Mouse (Mus musculus): ENCODE measurements around the gene Gm49383.
"Not testable (repeated sequence)": the region's sequence is repeated elsewhere in the genome, so short reads cannot be mapped to it uniquely, and the experiment has no call there.

Gene Gm49383

DNA sequence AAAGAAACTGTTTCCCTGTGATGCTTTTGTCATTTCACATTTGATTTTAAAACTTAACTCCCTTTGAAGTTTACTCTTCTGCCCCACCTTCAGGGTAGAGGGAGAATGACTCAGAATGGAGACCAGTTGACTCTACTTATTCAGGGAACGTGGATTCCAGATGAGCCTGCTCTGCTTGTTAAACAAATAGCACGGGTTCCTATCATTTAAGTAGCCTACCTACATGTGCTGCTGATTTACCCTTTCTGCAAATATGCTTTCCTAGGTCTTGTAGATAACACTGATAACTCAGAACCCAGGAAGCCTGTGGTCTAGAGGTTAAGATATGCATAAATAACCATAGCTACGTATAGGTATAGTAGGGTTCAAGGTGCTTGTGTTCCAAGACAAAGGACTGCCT lies 32.0 kb downstream of the Gm49383 start:
- DNase-seq (ENCODE audit: low spot score in 2 of 2) = no peak

DNA sequence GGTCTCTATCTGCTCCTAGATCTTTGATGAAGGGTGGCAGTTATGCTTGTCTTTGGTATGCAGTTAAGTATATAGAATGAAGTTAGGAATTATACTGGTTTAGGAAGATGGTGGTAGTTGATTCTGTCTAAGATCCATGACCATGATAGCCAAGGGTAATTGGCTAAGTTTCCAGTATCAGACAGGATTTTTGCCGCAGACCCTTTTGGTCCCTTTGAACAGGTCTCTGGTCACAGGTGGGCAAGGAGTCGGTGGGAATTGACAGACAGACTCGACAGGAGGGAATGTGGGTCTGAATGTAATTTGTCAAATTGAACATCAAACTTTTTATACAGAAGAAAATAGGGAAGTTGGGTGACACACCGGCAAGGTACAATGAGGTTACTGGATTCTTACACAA lies 33.3 kb downstream of the Gm49383 start:
- DNase-seq (ENCODE audit: low spot score in 2 of 2) = not testable (repeated sequence)

DNA sequence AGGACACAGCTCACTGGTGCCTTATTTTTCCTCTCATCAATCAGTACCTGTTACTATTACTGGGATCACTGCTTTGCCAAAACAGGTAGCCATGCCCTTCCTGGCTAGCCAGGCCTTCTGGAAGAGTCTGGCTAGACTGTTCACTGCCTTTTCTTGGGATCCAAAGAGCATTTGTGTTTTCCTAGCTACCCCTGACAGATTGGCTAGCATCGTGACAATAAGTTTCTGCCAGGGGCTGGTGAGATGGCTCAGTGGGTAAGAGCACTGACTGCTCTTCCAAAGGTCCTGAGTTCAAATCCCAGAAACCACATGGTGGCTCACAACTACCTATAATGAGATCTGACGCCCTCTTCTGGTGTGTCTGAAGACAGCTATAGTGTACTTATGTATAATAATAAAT lies 36.2 kb downstream of the Gm49383 start:
- DNase-seq (ENCODE audit: low spot score in 2 of 2) = not testable (repeated sequence)

- no peak for DNase-seq (ENCODE audit: low spot score in 2 of 2)
Measured at GRCm38 (mm10) chr12:69159578-69159940, 37.3 kb downstream of the Gm49383 start.

DNA sequence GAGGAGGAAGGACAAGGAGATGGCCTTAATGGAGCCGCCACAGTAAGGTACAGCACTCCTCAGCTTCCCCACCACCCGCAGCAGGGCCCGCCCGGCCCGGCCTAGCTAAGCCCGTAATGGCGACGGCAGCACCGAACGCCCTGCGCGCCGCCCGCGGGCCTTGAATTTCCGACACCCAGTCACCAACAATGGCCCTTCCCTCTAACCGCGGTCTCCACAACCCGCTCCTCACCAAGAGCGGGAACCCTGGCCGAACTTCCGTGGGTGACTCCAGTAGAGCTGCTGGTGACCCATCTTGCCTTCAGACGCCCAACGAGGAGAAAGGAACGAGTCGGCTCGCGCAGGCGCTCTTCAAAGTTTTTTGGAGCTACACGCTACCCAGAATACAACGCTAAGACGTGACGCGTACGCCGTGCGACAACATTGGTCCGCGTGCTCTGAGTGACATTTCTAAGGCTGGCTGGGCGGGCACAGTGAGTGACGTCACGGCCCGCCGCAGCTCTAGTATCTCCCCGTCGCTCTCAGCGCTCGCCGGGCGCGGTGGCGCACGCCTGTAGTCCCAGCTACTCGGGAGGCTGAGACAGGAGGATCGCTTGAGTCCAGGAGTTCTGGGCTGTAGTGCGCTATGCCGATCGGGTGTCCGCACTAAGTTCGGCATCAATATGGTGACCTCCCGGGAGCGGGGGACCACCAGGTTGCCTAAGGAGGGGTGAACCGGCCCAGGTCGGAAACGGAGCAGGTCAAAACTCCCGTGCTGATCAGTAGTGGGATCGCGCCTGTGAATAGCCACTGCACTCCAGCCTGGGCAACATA lies 37.9 kb downstream of the Gm49383 start, which contains the start of gene Rps29:
TSS of gene Rps29 (minus strand) at position 422 of the 813 bp plus-strand sequence.
- peak; percentile 92 to 96 for DNase-seq (ENCODE audit: low spot score in 2 of 2)

DNA sequence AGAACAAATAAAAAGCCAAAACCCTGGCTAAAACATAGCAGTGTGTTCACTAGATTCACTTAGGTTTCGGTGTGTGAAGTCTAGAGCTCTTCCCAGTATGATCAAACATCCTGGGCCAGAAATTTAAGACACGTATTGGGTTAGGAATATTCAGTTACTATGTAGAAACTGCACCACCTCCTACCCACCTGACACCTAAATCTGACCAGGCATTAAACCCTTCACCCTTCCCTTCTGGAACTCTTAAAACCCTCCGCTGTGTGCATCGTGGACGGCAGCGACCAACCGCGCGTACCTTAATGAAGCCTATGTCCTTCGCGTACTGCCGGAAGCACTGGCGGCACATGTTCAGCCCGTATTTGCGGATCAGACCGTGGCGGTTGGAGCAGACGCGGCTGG lies 38.5 kb downstream of the Gm49383 start:
- no peak for DNase-seq (ENCODE audit: low spot score in 2 of 2)

GRCm38 (mm10) chr12:69157107-69157506 lies 39.8 kb downstream of the Gm49383 start:
- no peak for DNase-seq (ENCODE audit: low spot score in 2 of 2)

- DNase-seq (ENCODE audit: low spot score in 2 of 2) = no peak
Measured at GRCm38 (mm10) chr12:69156436-69156835, 40.5 kb downstream of the Gm49383 start.

GRCm38 (mm10) chr12:69155923-69156322 lies 41.0 kb downstream of the Gm49383 start:
- no peak for DNase-seq (ENCODE audit: low spot score in 2 of 2)

DNA sequence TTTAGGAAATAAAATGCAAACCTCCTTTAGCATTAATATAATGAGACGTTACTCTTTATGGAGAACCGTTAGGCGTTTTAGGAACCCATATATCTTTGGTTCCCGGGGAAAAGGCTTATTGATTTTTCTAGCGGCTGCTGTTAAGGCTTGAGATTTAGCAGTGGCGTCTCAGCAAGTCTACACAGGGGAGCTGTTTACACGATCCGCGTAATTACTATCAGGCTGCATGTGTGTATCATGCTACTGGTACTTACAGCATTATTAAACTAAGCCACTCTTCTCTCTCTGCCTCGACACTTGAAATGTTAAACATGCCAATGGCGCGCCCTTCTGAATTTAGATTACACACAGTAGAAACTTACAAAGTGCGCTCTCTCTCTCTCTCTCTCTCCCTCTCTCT lies 46.9 kb downstream of the Gm49383 start:
- DNase-seq (ENCODE audit: low spot score in 2 of 2) = no peak

DNA sequence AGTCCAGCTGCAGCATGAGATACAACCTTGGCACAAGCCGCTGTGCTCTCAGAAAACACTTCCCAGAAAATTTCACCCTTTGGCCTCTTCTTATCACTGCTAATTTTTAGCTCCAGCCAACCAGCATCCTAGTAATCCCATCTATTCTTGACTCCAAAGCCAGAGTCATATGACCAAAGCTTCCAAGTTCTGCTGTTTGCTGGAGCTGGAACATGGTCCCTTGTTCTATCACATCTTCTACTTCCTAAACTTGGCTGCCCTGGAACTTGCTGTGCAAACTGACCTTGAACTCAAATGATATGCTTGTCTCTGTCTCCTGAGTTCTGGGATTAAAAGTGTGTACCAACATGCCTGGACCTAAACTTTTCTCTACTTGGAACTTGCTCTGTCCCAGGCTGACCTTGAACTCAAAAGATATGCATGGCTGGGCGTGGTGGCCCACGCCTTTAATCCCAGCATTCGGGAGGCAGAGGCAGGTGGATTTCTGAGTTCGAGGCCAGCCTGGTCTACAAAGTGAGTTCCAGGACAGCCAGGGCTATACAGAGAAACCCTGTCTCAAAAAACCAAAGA lies 49.7 kb downstream of the Gm49383 start:
- no peak for DNase-seq (ENCODE audit: low spot score in 2 of 2)

- DNase-seq (ENCODE audit: low spot score in 2 of 2) = no peak
Measured at GRCm38 (mm10) chr12:69143460-69143859, 53.4 kb downstream of the Gm49383 start.

DNA sequence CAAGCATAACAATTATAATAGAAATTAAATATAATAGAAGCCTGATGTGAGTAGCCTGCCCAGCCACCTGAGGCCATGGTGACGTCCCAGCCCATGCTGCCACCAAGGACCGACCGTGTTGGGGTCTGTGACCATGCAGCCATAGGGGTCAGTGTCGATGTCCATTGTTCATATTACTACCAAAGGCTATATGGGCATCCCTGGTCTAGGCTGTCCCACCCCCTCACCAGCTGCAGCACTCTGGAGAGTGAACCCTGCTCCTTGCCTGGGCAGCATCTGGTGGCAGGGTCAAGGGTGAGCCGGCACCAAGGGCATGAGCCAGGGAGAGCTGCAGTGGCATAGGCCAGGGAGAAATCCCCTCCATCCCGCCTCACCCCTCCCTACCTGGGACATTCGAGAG lies 57.1 kb downstream of the Gm49383 start:
- DNase-seq (ENCODE audit: low spot score in 2 of 2) = no peak

- no peak for DNase-seq (ENCODE audit: low spot score in 2 of 2)
Measured at GRCm38 (mm10) chr12:69139201-69139600, 57.7 kb downstream of the Gm49383 start.
